Mouse (Mus musculus) adrenal gland, adult 2 months (tissue): ENCODE measurements around the gene Man1a. TPM values are rescaled to one million over a fixed set of nuclear protein-coding genes. Genes with fewer than 3 reads are reported as not detected.
A peak's percentile ranks its signal among the peaks of the same experiment; 100 is the strongest.

Experiments
- DNase-seq: peaks from one replicate; pipeline ENCODE4 v3.0.0; 2021
- polyA plus RNA-seq: library from polyadenylated mRNA; depleted of rRNA; stranded (reverse); fragments of >200 nt; gene quantifications from 2 replicates; pipeline ENCODE4 v1.2.3, GENCODE M21; 2012
- total RNA-seq, 2 experiments: library from RNA; stranded (reverse); gene quantifications; 2 replicates each; pipeline ENCODE4 v1.2.3; 2021

Man1a gene
- total and polyA plus RNA-seq, 3 experiments: 26.1 to 125 (median 89.7) TPM

DNA sequence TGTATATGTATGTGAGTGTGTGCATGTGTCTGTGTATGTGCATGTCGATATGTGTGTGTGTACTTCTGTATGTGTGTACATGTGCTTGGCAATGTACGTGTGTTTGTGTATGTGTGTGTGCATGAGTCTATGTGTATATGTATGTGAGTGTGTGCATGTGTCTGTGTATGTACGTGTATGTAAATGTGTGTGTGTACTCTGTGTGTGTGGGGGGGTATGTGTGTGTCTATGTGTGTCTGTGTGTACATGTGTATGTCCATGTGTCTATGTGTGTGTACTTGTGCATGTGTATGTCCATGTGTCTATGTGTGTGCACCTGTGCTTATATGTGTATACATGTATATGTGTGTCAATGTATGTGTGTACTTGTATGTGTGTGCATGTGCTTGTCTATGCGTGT, 15.2 kb downstream of the Man1a start:
- DNase-seq: no peak

DNA sequence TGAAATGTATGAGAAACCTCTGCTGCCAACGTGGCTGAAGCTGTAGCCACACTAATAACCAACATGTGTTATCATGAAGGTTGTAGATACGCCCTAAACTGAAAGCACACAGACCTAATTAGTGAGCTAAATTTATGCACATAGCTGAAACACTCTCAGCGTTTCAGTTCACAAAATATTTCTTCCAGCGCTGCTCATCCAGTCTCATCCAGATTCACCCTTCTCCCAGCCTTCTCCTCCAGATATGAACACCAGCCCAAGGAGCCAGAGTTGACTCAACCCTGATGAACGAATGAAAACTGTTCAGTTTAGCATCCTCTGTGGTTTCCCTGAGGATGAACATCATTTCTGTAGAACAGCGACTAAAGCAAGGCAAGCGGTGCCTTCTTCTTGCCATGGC, 15.8 kb downstream of the Man1a start:
- DNase-seq: no peak

DNA sequence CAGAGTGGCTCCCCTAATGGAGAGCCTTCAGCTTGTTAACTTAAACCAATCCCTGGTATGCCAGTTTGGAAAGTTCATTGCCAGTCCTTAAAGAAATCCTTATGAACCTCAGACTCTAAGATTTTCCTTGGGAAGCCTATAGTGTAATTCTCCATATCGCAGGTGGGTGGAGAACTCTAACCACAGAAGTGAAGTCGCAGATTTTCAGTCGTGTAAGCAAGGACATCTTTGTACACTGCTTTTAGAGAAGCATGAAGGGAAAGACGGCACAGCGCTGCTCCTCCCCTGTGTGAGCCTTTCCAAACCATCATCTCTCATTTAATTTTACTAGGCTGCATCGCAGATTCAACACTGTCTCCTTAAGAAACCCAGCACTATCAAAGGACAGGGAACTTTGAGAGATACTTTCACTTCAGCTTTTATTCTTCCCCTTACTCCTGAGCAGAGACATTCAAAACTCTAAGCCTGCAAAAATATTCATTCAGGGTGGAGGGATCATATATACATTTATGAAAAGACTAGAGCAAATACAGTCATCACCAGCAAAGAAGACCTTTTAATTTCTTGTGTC, 16.6 kb downstream of the Man1a start:
- DNase-seq: no peak

DNA sequence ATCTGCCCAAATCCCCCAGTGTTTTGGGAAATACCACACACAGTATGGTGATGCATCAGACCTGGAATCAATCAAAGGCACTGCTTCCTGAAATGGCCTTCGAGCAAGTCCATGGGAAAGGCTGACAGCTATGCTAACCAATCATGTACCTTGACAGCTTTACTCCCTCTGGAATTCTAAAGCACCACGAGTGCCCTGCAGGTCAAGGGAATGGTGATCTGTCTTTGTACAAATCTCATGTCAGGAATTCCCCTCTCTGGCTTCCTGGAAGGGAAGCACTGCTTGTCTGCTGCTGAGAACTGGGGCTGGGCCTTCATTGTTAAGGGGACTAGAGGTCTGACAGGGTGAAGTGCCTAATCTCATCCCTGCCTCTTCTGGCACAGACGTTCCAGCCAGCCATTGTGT, 17.3 kb downstream of the Man1a start:
- DNase-seq: peak; percentile 70

DNA sequence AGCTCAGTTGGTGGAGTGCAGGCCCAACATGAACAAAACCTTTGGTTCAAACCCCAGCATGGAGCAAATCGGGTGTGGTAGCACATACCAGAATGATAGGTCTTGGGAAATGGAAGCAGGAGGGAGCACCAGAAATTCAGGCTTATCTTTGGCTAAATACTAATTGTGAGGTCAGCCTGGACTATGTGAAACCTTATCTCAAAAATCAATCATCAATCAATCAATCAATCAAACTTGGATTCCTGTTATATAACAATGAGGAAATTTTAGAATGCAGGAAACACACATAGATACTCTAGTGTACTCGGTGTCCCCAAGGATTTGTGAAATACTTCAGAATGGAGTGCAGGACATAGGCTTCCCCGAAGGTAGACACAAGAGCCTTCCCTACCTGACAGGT, 17.8 kb downstream of the Man1a start:
- DNase-seq: no peak

DNA sequence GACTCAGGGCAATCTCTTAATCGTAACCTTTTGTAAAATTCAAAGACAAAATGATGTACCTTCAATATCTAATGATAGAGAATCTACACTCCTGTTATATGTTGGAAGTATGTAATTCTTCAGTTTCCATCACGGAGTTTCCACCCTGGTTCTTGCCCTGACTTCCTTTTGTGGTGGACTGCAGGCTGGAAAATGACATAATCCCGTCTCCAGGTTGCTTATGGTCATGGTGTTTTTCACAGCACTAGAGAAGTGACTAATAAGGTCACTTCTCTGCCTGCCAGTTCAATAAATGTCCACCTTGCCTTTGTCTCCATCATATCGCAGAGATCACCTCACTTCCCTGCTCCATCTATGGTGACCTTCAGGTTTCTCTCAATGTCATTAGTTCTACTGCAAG, 22.2 kb downstream of the Man1a start:
- DNase-seq: no peak

DNA sequence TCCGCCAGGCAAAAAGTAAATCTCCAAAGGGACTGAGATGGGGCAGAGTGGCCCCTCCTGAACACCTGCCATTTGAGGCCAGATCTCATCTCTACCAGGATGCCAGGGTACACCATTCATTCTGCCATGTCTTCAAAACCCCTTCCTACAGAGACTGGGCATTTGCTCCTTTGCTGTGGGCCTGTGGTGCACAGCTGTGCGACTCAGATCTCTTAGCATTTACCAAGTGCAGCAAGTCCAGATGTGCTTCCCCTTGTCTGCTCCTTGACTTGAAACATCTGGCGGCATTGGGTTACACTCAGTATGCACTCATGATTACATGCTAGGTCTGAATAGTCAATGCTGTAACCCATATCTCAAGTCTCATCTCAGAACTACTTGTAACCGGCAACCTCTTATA, 28.5 kb downstream of the Man1a start:
- no peak for DNase-seq

DNA sequence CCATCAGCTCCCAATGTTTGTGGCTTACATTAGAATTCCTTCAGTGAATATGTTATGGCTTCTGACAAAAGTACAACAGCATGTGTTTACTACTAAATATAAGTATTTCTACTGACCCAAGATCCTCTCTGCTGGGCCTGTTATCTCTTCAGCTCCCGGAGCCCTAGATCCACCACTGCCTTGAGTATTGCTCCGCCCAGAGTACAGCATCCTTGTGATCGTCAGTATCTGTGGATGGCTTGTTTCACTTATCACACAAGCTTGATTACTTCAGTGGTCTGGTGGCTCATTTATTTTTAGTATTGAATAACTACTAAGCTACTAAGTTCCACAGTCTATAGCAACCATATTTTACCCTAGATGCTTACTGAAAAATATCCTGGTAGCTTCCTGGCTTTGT, 33.1 kb downstream of the Man1a start:
- no peak for DNase-seq

DNA sequence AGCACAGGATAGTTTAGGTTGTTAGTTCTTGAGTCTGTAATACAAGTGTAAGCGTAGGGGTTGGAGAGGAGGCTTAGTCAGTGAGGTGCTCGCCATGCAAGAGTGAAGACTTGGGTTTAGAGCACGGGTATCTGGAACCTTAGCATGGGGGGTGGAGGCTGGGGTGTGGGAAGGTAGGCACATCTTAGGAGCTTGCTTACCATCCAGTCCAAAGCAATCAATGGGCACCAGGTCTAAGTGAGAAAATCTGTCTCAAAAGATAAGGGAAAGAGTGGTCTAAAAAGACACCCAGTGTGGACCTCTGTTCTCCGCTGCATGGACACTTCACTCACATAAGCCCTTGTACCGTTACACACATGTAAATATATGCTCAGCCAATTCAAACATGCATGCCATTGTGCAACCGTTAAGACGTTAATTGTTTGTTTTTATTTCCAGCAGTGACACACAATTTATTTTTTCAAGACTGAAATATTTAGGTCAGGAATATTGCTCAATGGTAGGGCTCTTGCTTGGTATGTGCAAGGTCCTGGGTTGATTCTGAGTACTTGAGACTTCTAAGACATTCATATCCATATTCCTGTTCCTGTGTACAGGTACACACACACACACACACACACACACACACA, 34.1 kb downstream of the Man1a start:
- DNase-seq: no peak

DNA sequence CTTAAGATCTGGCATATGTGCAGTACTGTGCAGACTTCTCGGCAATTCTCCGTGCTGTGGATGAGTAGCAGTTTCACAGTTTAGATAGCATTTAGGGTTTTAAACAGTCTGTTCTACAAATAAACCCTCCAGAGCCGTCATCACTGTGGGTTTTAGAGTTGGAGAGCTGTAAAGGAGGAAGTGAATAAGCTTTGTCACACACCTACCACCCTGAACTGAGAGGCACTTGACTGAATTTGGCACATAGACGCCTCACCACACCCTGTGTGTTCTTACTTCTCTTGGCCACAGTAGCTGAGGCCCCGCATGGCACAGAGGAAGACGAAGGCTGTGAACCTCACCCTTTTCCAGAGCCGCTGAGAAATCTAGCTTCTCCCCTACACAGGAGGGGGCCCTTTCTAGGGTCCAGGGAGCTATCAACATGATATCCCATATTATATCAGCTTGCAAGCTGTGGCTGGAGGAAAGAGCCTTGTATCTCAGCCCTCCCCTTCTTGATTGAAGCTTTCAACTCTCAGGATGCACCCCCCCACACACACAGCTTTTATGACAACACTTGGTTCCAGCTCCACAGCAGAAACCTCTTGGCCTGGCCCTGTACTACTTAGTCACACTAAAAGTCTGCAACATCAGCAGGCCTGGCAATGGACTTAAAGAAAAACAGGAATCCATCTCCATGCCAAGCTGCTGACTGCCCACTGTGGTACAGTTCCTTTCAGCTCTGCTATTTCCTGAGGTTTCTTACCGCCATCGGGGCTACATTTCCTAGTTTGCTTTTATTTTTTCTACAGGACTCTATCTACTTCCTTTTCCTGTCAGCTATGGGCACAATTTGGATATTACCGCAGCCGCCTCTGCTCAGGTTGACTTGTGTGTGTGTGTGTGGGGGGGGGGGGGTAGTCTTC, 35.9 kb downstream of the Man1a start:
- peak; percentile 26 for DNase-seq

DNA sequence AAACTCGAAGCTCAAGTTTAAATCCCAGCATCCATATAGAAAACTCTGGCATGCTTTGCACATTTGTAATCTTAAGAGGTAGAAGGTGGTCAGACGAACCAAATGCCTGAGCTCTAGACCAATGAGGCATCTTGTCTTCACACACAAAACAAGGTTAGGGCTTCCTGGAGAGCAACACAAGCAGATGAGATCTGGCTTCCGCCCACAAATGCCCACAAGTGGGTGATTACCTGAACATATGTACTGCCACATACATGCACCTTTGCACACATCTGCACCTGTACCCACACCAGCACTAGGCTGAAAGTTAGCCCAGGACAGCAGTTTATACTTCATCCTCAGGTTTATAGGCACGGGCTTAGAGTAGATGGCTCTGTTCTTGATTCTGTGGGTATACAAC, 36.7 kb downstream of the Man1a start:
- DNase-seq: no peak

DNA sequence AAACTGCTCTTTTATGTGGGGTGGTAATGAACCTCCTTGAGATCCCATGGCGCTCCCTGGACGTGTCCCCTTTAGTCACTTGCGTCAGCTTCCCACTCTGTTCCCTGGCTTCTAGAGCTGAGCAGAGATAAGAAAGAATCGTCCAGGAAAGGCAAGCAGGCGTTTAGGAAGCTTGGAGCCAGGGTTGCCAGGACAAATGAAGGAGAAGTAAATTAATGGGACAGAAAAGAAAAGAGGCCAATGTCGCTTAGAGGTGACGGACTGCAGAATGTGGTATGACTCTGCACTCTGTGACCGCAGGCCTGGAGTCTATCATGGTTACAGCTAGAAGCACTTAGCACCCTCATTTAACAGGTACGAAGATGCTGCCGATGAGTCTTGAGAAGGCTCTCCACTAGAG, 37.7 kb downstream of the Man1a start:
- no peak for DNase-seq

DNA sequence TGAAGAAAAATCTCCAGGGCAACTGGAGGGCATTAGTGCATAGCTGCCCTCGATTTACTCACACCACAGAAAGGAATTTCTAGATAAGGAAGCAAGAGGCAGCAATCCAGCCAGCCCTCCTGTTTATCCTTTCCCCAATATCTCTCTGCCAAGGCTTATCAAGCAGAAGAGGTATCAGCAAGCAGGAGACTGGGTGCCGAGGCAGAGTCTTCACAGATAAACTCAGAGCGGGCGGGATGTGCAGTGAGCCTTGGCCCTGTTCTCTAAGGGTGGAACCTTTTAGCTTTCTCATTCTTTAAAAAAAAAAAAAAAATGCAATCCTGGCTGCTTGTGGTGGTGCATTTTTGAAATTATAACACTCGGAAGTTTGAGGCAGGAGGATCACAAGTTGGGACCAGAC, 38.2 kb downstream of the Man1a start:
- no peak for DNase-seq

DNA sequence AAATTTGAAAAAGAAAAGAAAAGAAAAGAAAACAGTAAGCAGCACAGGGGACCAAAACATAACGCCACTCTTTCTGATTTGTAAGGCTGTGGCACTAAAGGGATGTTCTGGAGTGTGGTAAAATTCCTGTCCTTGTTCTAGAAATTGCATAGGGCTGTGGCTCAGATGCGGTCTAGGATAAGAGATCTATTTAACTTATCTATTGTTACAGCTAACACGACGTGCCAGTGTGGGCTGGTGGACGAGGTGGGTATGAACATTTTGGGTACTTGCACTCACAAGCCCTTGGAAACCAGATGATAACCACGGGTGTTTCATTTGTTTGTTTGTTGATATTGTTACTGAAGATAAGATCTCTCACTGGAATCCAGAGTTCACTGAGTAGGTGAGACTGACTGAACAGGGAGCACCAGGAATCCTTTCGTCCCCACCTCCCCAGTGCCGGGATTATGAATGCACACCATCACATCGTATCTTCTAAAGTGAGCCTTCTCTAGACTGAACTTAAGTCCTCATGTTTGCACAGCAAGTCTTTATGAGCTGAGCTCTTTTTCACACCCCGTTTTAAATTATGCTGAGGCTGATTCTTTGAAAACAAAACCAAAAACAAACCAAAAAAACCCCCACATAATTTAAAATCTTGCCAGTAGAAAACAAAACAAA, 38.9 kb downstream of the Man1a start:
- no peak for DNase-seq

DNA sequence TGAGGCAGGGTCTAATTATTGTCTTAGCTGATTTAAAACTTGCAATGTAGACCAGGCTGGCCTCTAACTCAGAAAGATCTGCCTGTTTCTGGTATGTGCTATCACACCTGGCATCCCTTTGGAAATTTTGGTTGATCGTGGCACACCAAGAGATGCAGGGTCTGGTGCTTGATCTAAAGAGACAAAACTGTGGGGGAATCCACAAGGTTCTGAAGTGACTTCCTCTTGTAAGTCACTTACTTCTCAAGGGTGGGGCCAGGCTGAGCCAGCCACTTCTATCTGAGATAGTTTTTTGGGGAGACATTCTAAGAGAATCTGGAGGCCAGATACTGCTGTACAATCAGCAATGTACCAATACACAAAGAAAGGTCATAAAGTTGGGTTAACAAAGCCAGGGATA, 40.8 kb downstream of the Man1a start:
- DNase-seq: no peak

DNA sequence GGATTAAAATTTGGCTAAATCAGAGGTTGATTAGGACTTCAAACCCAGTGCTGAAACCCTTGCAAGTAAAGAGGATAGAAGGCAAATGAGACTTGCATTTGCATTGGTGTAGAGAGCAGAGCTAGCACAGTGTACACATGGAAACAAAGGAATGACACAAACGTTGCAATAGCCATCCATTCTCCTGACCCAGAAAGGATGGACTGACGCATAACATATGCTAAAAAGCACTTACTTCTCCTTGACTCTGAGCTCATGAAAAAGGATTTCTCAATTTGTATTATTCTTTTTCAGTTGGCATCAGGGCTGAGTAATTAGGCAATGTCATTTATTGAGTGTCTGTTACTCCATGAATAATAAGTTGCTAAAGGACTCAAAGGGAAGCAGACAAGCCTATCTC, 41.6 kb downstream of the Man1a start:
- no peak for DNase-seq

DNA sequence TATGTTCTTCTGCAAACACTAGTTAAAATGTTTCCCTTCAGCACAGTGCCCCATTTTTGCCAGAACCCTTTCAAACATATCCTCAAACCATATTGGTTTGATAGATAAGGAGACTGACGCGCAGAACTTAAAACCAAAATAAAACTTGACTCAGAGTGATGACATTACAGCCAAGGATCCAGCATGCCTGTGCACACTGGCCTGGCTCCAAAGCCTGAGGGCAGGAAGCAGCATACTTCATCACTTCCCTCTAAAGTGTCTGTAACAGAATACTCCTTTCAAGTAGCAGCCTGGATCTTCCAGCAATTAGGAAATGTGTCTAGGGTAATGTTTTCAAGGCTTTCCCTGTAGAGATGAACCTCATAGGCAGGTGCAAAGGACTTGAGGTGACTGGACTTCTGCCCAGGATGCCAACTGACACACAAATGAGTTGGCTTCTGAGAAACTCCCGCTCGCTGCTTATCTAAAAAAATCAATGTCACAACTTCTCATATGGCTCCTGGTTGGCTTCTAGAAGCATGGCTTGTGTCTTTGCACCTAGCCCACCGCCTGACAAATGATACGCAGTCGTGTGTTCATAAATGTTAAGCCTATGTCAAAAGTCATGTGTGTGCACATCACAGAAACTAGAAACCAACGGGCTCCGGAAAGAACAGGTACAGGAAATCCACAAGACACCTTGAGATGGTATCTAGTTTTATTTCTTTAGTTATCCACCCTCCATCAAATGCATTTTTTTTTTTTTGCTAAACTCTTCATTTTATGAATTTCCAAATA, 43.9 kb downstream of the Man1a start:
- peak; percentile 79 for DNase-seq

DNA sequence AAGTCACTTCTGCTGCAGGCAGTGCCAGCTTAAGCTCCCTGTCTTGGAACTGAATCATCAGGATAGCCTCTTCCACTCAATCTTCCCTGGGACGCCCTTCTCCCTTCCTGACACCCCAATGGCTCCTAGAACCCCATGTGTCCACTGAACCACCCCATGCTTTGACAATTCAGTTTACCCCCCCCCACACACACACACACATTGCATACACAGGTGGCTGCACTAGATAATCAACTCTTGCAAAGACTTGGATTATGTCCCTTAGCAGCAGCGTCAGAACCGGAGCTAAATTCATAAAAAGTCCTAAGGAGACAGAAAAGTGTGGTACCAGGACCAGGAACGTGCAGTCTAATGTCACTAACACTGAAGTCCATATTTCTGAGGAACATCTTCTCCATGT, 47.5 kb downstream of the Man1a start:
- no peak for DNase-seq

DNA sequence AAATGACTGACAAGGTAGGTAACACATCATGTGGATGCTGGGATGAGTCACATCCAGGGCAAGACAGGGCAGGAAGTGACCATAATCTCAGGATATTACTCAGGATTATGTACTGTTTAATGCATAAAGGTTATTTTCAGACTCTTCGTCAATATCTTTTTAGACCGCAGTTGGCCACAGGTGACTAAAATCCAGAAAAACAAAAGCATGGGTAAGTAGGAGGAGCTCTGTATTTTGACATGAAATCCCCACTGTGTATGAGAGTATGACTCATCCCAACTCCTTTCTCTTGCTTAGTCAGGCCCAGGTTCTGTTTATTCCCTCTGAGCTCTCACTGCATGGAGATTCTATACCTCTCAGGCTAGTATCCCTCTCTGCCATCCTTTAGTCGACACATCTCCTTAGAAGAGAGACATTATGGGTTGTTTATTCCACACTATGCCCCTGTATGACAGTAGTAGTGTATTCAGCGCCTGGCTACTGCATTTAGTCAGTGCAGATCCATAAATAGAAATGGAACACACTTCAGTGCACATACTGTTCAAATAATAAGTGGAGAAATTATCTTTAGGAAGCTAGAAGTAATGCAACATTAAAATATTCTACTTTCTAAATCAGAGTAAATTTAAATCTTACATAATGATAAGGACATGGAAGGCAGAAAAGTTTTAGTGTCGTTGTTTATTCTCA, 49.5 kb downstream of the Man1a start:
- no peak for DNase-seq

DNA sequence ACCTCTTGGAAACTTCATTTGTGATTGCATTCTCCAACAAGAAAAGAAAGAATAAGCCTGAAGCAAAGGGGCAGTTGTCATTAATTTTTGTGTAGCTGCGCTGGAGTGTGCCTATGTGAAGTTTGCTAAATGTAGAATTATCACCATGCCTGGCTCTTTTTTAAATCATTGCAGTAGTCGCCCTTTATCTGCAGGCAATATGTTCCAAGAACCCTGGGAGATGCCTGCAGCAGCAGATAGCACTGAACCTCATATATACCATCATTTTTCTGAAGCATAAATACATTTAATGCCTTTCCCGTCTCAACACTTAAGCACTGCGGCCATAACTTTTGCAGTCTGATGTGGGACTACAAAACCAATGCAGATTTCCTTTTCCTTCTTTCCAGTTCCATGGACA, 50.3 kb downstream of the Man1a start:
- no peak for DNase-seq

DNA sequence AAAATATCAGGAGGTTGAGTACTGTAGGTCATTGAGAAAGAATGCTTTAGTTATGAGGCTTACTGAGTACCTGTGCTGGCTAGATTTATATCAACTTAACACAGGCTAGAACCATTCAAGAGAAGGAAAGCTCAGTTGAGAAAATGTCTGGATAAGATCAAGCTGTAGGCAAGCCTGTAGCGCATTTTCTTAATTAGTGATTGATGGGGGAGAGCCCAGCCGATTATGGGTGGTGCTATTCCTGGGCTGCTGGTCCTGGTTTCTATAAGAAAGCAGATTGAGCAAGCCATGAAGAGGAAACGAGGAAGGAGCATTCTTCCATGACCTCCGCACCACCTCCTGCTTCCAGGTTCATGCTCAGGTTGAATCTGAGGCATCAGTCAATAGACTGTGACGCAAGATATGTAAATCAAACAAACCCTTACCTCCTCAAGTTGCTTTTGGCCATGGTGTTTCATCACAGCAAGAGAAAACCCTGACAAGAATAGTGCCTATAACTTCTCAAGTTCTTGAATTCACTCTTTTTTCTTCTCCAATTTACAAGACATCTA, 58.4 kb downstream of the Man1a start:
- no peak for DNase-seq
